Mouse (Mus musculus) neural tube, embryonic 12.5 days (tissue): ENCODE results near the gene Dnttip2. TPM values are rescaled to one million over a fixed set of nuclear protein-coding genes. Genes with fewer than 3 reads are reported as not detected.
"Not testable (repeated sequence)": the region's sequence is repeated elsewhere in the genome, so short reads cannot be mapped to it uniquely, and the experiment has no call there.

Experiments
- ATAC-seq: fragments of 200-750 bp; cut with Nextera tagmentation; 2 replicates; pipeline ENCODE4 v1.8.0; 2017; ENCODE audit warnings: low read depth, mild to moderate bottlenecking, moderate TSS enrichment, moderate library complexity; ENCODE audit not compliant: low FRiP score
- H3K27ac ChIP-seq: fragments of 300-500 bp; sonication (generic); 2 replicates; pipeline ENCODE4 v1.5.1; 2016
- H3K27me3 ChIP-seq: fragments of 300-500 bp; sonication (generic); replicated peaks from 2 replicates; pipeline ENCODE4 v1.6.1; 2016; ENCODE audit warnings: mild to moderate bottlenecking
- H3K36me3 ChIP-seq: fragments of 300-500 bp; sonication (generic); 2 replicates; pipeline ENCODE4 v1.6.1; 2016; ENCODE audit warnings: mild to moderate bottlenecking
- H3K4me1 ChIP-seq: fragments of 300-500 bp; sonication (generic); 2 replicates; pipeline ENCODE4 v1.6.1; 2016
- H3K4me2 ChIP-seq: fragments of 300-500 bp; sonication (generic); replicated peaks from 2 replicates; pipeline ENCODE4 v1.6.1; 2016; ENCODE audit warnings: mild to moderate bottlenecking
- H3K4me3 ChIP-seq: fragments of 300-500 bp; sonication (generic); 2 replicates; pipeline ENCODE4 v1.5.1; 2016
- H3K9ac ChIP-seq: fragments of 300-500 bp; sonication (generic); 2 replicates; pipeline ENCODE4 v1.6.1; 2016; ENCODE audit warnings: mild to moderate bottlenecking
- H3K9me3 ChIP-seq: fragments of 300-500 bp; sonication (generic); 2 replicates; pipeline ENCODE4 v1.6.1; 2016; ENCODE audit warnings: mild to moderate bottlenecking
- WGBS: fragments of 180-500 bp; shearing (Covaris S2); methylation state at CpG from one replicate; pipeline ENCODE4 v1.1.7; 2016; 5-methylcytosine and 5-hydroxymethylcytosine counted together
- polyA plus RNA-seq: library from polyadenylated mRNA; unstranded; fragments of >200 nt; fragmentation: Nextera tagmentation; extraction: Ambion mirVana; gene quantifications from 2 replicates; pipeline ENCODE4 v1.2.1, GENCODE M21; 2016

Gene Dnttip2
- 70.4 and 72.8 TPM in 2 replicates for polyA plus RNA-seq

- ATAC-seq = peak; percentile 95
- H3K36me3 ChIP-seq = peaks cover 34% of the 10 kb centered on the region
- under 1% methylated on average over 56 of the region's 57 CpGs for WGBS
Observed at GRCm38 (mm10) chr3:122274241-122275024, at the start of gene Dnttip2. Gene Dnttip2 (plus strand): TSS chr3:122274388.

DNA sequence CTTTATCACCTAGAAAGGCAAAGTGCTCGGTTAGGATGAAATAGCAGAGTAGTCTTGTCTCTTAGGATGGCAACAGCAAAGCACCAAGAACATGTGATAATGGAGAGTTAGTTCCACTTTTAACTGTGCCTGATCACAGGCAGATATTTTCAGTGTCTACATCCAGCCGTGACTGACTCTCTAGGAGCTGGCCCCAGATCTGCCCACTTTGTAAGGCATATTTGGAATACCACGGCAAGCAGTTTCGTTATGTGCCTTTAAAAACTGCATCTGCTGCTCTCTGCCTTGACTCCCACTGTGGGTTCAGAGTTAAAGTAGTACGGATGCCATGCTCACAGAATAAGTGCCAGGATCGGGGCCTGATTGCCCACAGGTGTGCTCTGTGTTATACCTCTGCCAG, 47.2 kb upstream of the Dnttip2 start:
- H3K36me3 ChIP-seq, H3K4me3 ChIP-seq, ATAC-seq, H3K4me1 ChIP-seq, H3K9me3 ChIP-seq, H3K27me3 ChIP-seq, H3K4me2 ChIP-seq, H3K27ac ChIP-seq, H3K9ac ChIP-seq: not testable (repeated sequence)
- 80% methylated on average over 6 of the region's 6 CpGs for whole genome bisulfite sequencing

More at GRCm38 (mm10) chr3:122274241-122275024, at the start of gene Dnttip2:
- Histone ChIP-seq H3K27ac (no peak within 1 kb of the TSS), H3K4me1 (peaks cover 32% of the 10 kb centered on the region), H3K4me2 (peak within 1 kb of the TSS; percentile 84), H3K4me3 (peak within 1 kb of the TSS; percentile 94), H3K9ac (peak within 1 kb of the TSS; percentile 88), H3K9me3 (no peaks in the 10 kb centered on the region), H3K27me3 (no peaks in the 10 kb centered on the region)

- Histone ChIP-seq H3K27me3 (no peaks in the 10 kb centered on the region), H3K9ac (no peak overlapping the region), H3K4me1 (no peaks in the 10 kb centered on the region), H3K27ac (no peak overlapping the region), H3K4me3 (no peak overlapping the region), H3K9me3 (no peaks in the 10 kb centered on the region), H3K36me3 (no peaks in the 10 kb centered on the region), H3K4me2 (no peak overlapping the region)
- no peak for ATAC-seq
- 63% methylated on average over 1 of the region's 1 CpGs for WGBS
Observed at GRCm38 (mm10) chr3:122235772-122236171, 38.4 kb upstream of the Dnttip2 start.

DNA sequence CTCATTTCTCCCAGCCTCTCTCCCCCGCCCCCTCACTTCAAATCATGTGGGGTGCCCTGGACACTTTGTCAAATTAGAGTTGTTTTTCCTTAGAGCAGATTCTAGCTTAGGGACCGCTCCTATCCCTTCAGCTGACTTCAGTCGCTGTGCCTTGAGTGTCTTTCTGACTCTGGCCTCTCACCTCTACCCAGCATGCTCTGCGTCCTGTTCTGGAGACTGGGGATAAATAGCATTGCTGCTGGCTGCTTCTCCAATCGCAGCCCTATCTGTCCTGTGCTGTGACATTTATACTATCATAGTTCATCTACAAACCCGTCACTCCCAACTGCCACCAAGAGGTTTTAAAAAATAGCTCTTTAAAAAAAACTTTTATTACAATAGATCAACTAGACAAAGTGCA, 31.3 kb upstream of the Dnttip2 start:
- Histone ChIP-seq H3K27ac (no peak overlapping the region), H3K9ac (no peak overlapping the region), H3K27me3 (no peaks in the 10 kb centered on the region), H3K36me3 (no peaks in the 10 kb centered on the region), H3K9me3 (no peaks in the 10 kb centered on the region), H3K4me3 (no peak overlapping the region), H3K4me2 (no peak overlapping the region), H3K4me1 (peaks cover 10% of the 10 kb centered on the region)
- WGBS = 49% methylated on average over 6 of the region's 6 CpGs
- no peak for ATAC-seq

DNA sequence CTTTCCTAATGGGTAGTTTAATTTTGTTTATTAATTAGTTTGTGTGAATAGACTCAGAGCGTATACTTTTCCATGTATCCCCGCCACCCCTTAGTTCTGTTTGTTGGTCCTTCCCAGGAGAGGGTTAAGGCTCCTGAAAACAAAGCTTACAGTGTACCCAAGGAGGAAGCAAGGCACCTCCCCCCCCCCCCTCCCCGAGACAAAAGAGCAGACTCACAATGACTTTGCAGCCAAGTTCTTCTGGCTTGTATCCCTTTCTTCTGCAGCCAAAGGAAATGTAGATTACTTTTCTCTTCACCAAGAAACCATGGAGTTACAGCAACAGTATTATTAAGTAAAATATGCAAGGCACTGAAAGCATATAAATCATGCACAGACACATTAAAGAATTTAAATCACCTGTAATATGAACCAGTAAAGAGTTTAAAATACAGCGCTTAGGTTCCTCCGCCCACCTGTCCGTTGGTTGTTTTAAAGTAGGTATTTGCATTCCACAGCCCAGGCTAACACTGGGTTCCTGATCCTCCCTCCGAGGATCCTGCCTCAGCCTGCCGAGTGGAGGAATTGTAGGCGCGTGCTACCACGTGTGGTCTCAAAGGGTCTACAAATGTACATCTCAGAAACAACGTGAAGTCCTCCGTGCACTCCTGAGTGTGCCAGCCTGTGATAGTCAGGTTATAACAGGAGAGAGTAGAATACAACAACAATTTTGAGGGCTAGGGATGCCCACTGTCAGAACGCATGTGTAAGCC, 30.6 kb upstream of the Dnttip2 start:
- Histone ChIP-seq H3K27me3 (no peaks in the 10 kb centered on the region), H3K4me2 (no peak overlapping the region), H3K36me3 (no peaks in the 10 kb centered on the region), H3K27ac (no peak overlapping the region), H3K9me3 (no peaks in the 10 kb centered on the region), H3K4me3 (no peak overlapping the region), H3K4me1 (peaks cover 10% of the 10 kb centered on the region), H3K9ac (no peak overlapping the region)
- 56% methylated on average over 14 of the region's 14 CpGs for WGBS
- ATAC-seq = no peak

GRCm38 (mm10) chr3:122244759-122245158, 29.4 kb upstream of the Dnttip2 start:
- Histone ChIP-seq H3K27ac (no peak overlapping the region), H3K4me1 (peaks cover 10% of the 10 kb centered on the region), H3K9me3 (no peaks in the 10 kb centered on the region), H3K36me3 (no peaks in the 10 kb centered on the region), H3K4me2 (peak overlapping the region; percentile 73), H3K27me3 (no peaks in the 10 kb centered on the region), H3K9ac (no peak overlapping the region), H3K4me3 (peak overlapping the region; percentile 92)
- 50% methylated on average over 6 of the region's 6 CpGs for WGBS
- ATAC-seq = no peak

GRCm38 (mm10) chr3:122245215-122245877, 28.8 kb upstream of the Dnttip2 start, which contains the start of gene Gclm:
Gene Gclm (plus strand): TSS chr3:122245557.
- H3K4me1 ChIP-seq = peaks cover 10% of the 10 kb centered on the region
- peak within 1 kb of the TSS; percentile 89 for H3K9ac ChIP-seq
- no peaks in the 10 kb centered on the region for H3K27me3 ChIP-seq
- peak within 1 kb of the TSS; percentile 92 for H3K4me3 ChIP-seq
- no peaks in the 10 kb centered on the region for H3K36me3 ChIP-seq
- WGBS = under 1% methylated on average over 77 of the region's 90 CpGs
- peak; percentile 99 for ATAC-seq
- no peaks in the 10 kb centered on the region for H3K9me3 ChIP-seq
- peak within 1 kb of the TSS; percentile 90 for H3K27ac ChIP-seq
- peak within 1 kb of the TSS; percentile 73 for H3K4me2 ChIP-seq

GRCm38 (mm10) chr3:122245878-122246332, 28.3 kb upstream of the Dnttip2 start:
- Histone ChIP-seq H3K4me1 (peaks cover 10% of the 10 kb centered on the region), H3K9me3 (no peaks in the 10 kb centered on the region), H3K9ac (peak overlapping the region; percentile 89), H3K4me2 (peak overlapping the region; percentile 73), H3K27ac (peak overlapping the region; percentile 90), H3K4me3 (peak overlapping the region; percentile 92), H3K36me3 (no peaks in the 10 kb centered on the region), H3K27me3 (no peaks in the 10 kb centered on the region)
- peak; percentile 65 for ATAC-seq
- under 1% methylated on average over 50 of the region's 50 CpGs for WGBS

DNA sequence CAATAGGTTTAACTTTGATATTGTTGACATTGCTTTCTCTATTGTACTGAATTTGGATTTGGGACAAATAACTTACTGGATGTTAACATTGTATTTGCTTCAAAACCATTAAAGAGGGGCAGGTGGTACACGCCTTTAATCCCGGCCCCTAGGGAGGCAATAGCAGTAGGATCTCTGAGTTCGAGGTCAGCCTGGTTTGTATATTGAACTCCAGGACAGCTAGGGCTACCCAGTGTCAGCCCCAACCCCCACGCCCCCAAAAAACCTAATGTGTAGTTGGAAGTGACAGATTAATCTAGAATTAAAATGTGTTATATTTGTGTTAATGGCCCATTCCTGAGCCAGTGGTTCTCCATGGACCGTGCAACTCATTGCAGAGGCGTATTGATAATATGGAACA, 27.8 kb upstream of the Dnttip2 start:
- Histone ChIP-seq H3K9me3 (no peaks in the 10 kb centered on the region), H3K4me2 (peak overlapping the region; percentile 73), H3K36me3 (no peaks in the 10 kb centered on the region), H3K9ac (peak overlapping the region; percentile 89; the same call in 1 of the 2 replicates), H3K4me3 (peak overlapping the region; percentile 92), H3K4me1 (peaks cover 10% of the 10 kb centered on the region), H3K27me3 (no peaks in the 10 kb centered on the region), H3K27ac (no peak overlapping the region)
- WGBS = 32% methylated on average over 6 of the region's 6 CpGs
- no peak for ATAC-seq

- Histone ChIP-seq H3K27me3 (no peaks in the 10 kb centered on the region), H3K4me1 (peaks cover 10% of the 10 kb centered on the region), H3K4me2 (peak overlapping the region; percentile 73), H3K9ac (no peak overlapping the region), H3K4me3 (no peak overlapping the region; the same call in 1 of the 2 replicates), H3K27ac (no peak overlapping the region), H3K9me3 (no peaks in the 10 kb centered on the region), H3K36me3 (no peaks in the 10 kb centered on the region)
- ATAC-seq = no peak
- WGBS = 68% methylated on average over 12 of the region's 12 CpGs
Observed at GRCm38 (mm10) chr3:122246986-122247767, 27.0 kb upstream of the Dnttip2 start.

DNA sequence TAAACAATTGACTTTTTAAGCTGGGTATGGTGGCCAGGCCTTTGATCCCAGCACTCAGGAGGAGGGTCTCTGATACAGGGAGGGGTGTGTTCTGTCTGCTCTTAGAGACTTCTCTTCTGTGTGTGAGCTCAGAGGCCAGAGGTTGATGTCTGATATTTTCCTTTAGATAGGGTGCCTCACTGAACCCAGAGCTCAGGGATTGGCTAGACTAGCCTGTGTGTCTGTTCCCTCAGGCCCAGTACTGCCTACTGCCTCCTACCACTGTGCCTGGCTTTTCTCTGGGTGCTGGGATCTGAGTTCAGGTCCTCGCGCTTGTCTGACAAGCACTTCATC, 26.5 kb upstream of the Dnttip2 start:
- H3K4me2 ChIP-seq = 0 out of 2 replicates have a peak overlapping the region, but pooled peaks have one; percentile 1
- no peaks in the 10 kb centered on the region for H3K9me3 ChIP-seq
- peaks cover 10% of the 10 kb centered on the region for H3K4me1 ChIP-seq
- H3K9ac ChIP-seq = no peak overlapping the region
- no peak for ATAC-seq
- H3K4me3 ChIP-seq = no peak overlapping the region
- no peak overlapping the region for H3K27ac ChIP-seq
- no peaks in the 10 kb centered on the region for H3K27me3 ChIP-seq
- 97% methylated on average over 2 of the region's 2 CpGs for WGBS
- H3K36me3 ChIP-seq = no peaks in the 10 kb centered on the region
